Mouse (Mus musculus) heart, adult 2 months (tissue): ENCODE measurements at regions not wholly inside any gene's neighbourhood (a gene's known extent, or its start where the extent isn't known, plus 50 kb on each side); places are given as distances from the start of the nearest gene placed in this dataset.

Experiments used
- CTCF ChIP-seq: fragments of 200-600 bp; IDR thresholded peaks from 2 replicates; pipeline ENCODE4 v1.8.1; 2022; ENCODE audit warnings: antibody characterized with exemption, mild to moderate bottlenecking, moderate library complexity
- EP300 ChIP-seq: fragments of 200-500 bp; IDR thresholded peaks from 2 replicates; pipeline ENCODE4 v1.6.1; 2011; ENCODE audit warnings: low read depth, low read length, control low read depth; ENCODE audit not compliant: insufficient read depth
- POLR2A ChIP-seq: fragments of 200-500 bp; IDR thresholded peaks from 2 replicates; pipeline ENCODE4 v1.6.1; 2011; ENCODE audit warnings: mild to moderate bottlenecking, low read depth, low read length, control low read depth; ENCODE audit not compliant: insufficient read depth

DNA sequence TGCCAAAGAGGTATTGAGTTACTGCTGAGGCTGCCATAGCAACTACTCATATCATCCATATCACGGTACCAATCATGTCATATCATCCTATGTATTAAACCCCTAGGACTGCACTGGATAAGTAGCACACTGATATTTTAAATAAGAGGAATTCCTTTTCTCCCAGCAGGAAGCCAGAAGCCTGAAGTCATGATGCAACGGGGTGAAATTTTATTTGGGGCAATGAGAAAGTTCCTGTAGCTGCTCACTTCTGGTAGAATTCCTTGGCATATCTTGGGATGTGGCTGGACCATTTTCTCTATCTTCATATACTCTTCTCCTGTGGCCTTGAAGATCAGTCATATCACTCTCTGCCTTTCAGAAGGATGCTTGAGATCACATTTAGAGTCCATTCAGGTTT lies 87.3 kb upstream of the 4933402D24Rik start:
- no peak for TF ChIP-seq EP300
- TF ChIP-seq POLR2A: no peak
- no peak for TF ChIP-seq CTCF
